Comparison of ENCODE assay signal across 15 mouse cellular contexts in genomic region chr13:99970089-99970488, GRCm38 (mm10).
"Had no signal": no experiment of that assay in that cellular context is flagged by ENCODE, and none has a peak within 500 bp of the region (broad histone marks: within the 10 kb centered on the region; RNA-seq: fewer than 3 reads in every experiment).

No protein-coding gene starts in this region.

- H3K9ac ChIP-seq: neural tube, embryonic 13.5 days; neural tube, embryonic 15.5 days; stomach, embryonic 15.5 days had no signal

- H3K9me3 ChIP-seq: neural tube, embryonic 13.5 days; neural tube, embryonic 15.5 days; stomach, embryonic 15.5 days had no signal

- H3K4me2 ChIP-seq: neural tube, embryonic 13.5 days; neural tube, embryonic 15.5 days; stomach, embryonic 15.5 days had no signal

- H3K27me3 ChIP-seq: neural tube, embryonic 13.5 days; neural tube, embryonic 15.5 days; stomach, embryonic 15.5 days had no signal

- H3K4me1 ChIP-seq: neural tube, embryonic 13.5 days; neural tube, embryonic 15.5 days; stomach, embryonic 15.5 days had no signal

- DNase-seq: retina, postnatal 1 day; right cerebral cortex, adult 18-20 months; right cerebral cortex, postnatal 25 days; right cerebral cortex, postnatal 4 days; spleen, adult 18-20 months; thymus, adult 18-20 months; thymus, adult 2 months; thymus, postnatal 14 days; thymus, postnatal 25 days; thymus, postnatal 36 days; thymus, postnatal 4 days had no signal

- H3K4me3 ChIP-seq: neural tube, embryonic 13.5 days; neural tube, embryonic 15.5 days; stomach, embryonic 15.5 days had no signal

- H3K27ac ChIP-seq: neural tube, embryonic 13.5 days; neural tube, embryonic 15.5 days; stomach, embryonic 15.5 days; stomach, postnatal 0 days had no signal
